Mouse (Mus musculus) erythroblast, embryonic 14.5 days (primary cell): Measurements from ENCODE around the gene Phc1.

ENCODE experiments used
- GATA1 ChIP-seq: IDR thresholded peaks from 2 replicates; pipeline ENCODE4 v1.6.1; 2012; ENCODE audit warnings: low read length, inconsistent platforms, mixed read lengths
- TAL1 ChIP-seq: IDR thresholded peaks from 3 replicates; pipeline ENCODE4 v1.6.1; 2012; ENCODE audit warnings: low read length, inconsistent platforms, mixed read lengths

DNA sequence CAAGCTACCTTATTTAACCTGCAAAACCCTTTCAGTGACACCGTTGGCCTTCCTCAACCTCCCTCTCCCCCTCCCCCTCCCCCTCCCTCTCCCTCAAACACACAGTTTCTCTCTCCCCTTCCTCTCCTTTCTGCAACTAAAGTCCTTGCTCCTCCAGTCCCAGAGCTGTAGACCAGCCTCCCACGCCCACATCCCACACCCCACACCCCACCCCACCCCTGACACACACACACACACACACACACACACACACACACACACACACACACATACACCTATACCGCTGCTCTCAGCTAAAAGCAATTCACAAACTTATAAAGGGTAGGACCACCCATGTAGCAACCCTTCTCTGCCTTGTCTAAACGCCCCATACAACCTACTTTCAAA lies 42.1 kb downstream of the Phc1 start:
- TF ChIP-seq TAL1 (no peak), GATA1 (no peak)
